Mouse (Mus musculus): ENCODE measurements around the gene Klhl9. TPM values are rescaled to one million over a fixed set of nuclear protein-coding genes. Genes with fewer than 3 reads are reported as not detected.
"Not testable (repeated sequence)": the region's sequence is repeated elsewhere in the genome, so short reads cannot be mapped to it uniquely, and the experiment has no call there.

The Klhl9 gene
- polyA plus RNA-seq (2015; fragmentation: Nextera tagmentation; extraction: Ambion mirVana), result 18.6 and 20.1 TPM in 2 replicates

- H3K27ac ChIP-seq (ENCODE audit: low read depth), result peak within 1 kb of the TSS; percentile 100
- peaks cover 19% of the 10 kb centered on the region for H3K4me1 ChIP-seq (ENCODE audit: insufficient read depth)
- ATAC-seq (peak; percentile 98), DNase-seq (peak; percentile 95)
- peak within 1 kb of the TSS; percentile 96 for H3K9ac ChIP-seq (replicated peaks)
- peaks cover 13% of the 10 kb centered on the region for H3K36me3 ChIP-seq (replicated peaks; ENCODE audit: insufficient read depth, low read length)
- peak within 1 kb of the TSS; percentile 89 for H3K4me3 ChIP-seq (ENCODE audit: low read depth, low read length)
- H3K9me3 ChIP-seq (ENCODE audit: low read length), result no peaks in the 10 kb centered on the region
- no peaks in the 10 kb centered on the region for H3K27me3 ChIP-seq (ENCODE audit: insufficient read depth, low read length)
- WGBS (ENCODE audit: insufficient replicate concordance), result under 1% methylated on average over 73 of the region's 82 CpGs
- H3K4me2 ChIP-seq (ENCODE audit: low read depth, low read length), result peak within 1 kb of the TSS; percentile 94
- no peak for TF ChIP-seq EP300 (IDR thresholded peaks at IDR 0.05; ENCODE audit: low read depth)
- no peak for TF ChIP-seq CTCF (IDR thresholded peaks at IDR 0.05; ENCODE audit: low read depth)
Observed at GRCm38 (mm10) chr4:88721791-88722721, at the start of gene Klhl9, which contains the start of gene Gm26566. Klhl9 (minus strand) TSS chr4:88722465. Gm26566 (plus strand) TSS chr4:88721805.

- not testable (repeated sequence) for ATAC-seq; H3K36me3 ChIP-seq (replicated peaks; ENCODE audit: insufficient read depth, low read length); H3K27me3 ChIP-seq (ENCODE audit: insufficient read depth, low read length); H3K4me1 ChIP-seq (ENCODE audit: insufficient read depth); H3K9me3 ChIP-seq (ENCODE audit: low read length)
- Histone ChIP-seq H3K4me2 (ENCODE audit: low read depth, low read length) (peak overlapping the region; percentile 51), H3K4me3 (ENCODE audit: low read depth, low read length) (peak overlapping the region; percentile 26; the same call in 1 of the 2 replicates), H3K27ac (ENCODE audit: low read depth) (peak overlapping the region; percentile 51; the same call in 1 of the 2 replicates), H3K9ac (replicated peaks) (peak overlapping the region; percentile 34; the same call in 1 of the 2 replicates)
- WGBS (ENCODE audit: insufficient replicate concordance), result 6% methylated on average over 20 of the region's 42 CpGs
- TF ChIP-seq CTCF (IDR thresholded peaks at IDR 0.05; ENCODE audit: low read depth), result peak; percentile 67
- DNase-seq, result peak; percentile 64
Observed at GRCm38 (mm10) chr4:88763384-88764018, 41.2 kb upstream of the Klhl9 start.

- 49% methylated on average over 8 of the region's 9 CpGs for WGBS (ENCODE audit: insufficient replicate concordance)
- not testable (repeated sequence) for H3K9me3 ChIP-seq (ENCODE audit: low read length); H3K27me3 ChIP-seq (ENCODE audit: insufficient read depth, low read length); DNase-seq; H3K9ac ChIP-seq (replicated peaks); ATAC-seq; H3K4me3 ChIP-seq (ENCODE audit: low read depth, low read length); H3K36me3 ChIP-seq (replicated peaks; ENCODE audit: insufficient read depth, low read length); H3K4me2 ChIP-seq (ENCODE audit: low read depth, low read length); H3K4me1 ChIP-seq (ENCODE audit: insufficient read depth); H3K27ac ChIP-seq (ENCODE audit: low read depth)
Observed at GRCm38 (mm10) chr4:88762341-88762740, 40.1 kb upstream of the Klhl9 start.

- 64% methylated on average over 6 of the region's 8 CpGs for WGBS (ENCODE audit: insufficient replicate concordance)
- ATAC-seq; H3K9ac ChIP-seq (replicated peaks); H3K27ac ChIP-seq (ENCODE audit: low read depth); DNase-seq; H3K36me3 ChIP-seq (replicated peaks; ENCODE audit: insufficient read depth, low read length); H3K4me2 ChIP-seq (ENCODE audit: low read depth, low read length); H3K9me3 ChIP-seq (ENCODE audit: low read length); H3K27me3 ChIP-seq (ENCODE audit: insufficient read depth, low read length); H3K4me1 ChIP-seq (ENCODE audit: insufficient read depth); H3K4me3 ChIP-seq (ENCODE audit: low read depth, low read length): not testable (repeated sequence)
Observed at GRCm38 (mm10) chr4:88761776-88762175, 39.5 kb upstream of the Klhl9 start.

- peak overlapping the region; percentile 57 for H3K4me2 ChIP-seq (ENCODE audit: low read depth, low read length)
- peak; percentile 69 for TF ChIP-seq CTCF (IDR thresholded peaks at IDR 0.05; ENCODE audit: low read depth)
- not testable (repeated sequence) for H3K9ac ChIP-seq (replicated peaks); H3K4me1 ChIP-seq (ENCODE audit: insufficient read depth); ATAC-seq; H3K27me3 ChIP-seq (ENCODE audit: insufficient read depth, low read length); H3K36me3 ChIP-seq (replicated peaks; ENCODE audit: insufficient read depth, low read length); H3K9me3 ChIP-seq (ENCODE audit: low read length)
- peak overlapping the region; percentile 39 for H3K4me3 ChIP-seq (ENCODE audit: low read depth, low read length)
- 0% methylated on average over 16 of the region's 28 CpGs for WGBS (ENCODE audit: insufficient replicate concordance)
- peak overlapping the region; percentile 66 for H3K27ac ChIP-seq (ENCODE audit: low read depth)
- peak; percentile 73 for DNase-seq
Observed at GRCm38 (mm10) chr4:88760431-88760830, 38.2 kb upstream of the Klhl9 start.

- Histone ChIP-seq H3K27ac (ENCODE audit: low read depth) (peak within 1 kb of the TSS; percentile 66), H3K4me2 (ENCODE audit: low read depth, low read length) (peak within 1 kb of the TSS; percentile 57), H3K4me3 (ENCODE audit: low read depth, low read length) (peak within 1 kb of the TSS; percentile 39)
- not testable (repeated sequence) for H3K36me3 ChIP-seq (replicated peaks; ENCODE audit: insufficient read depth, low read length); H3K27me3 ChIP-seq (ENCODE audit: insufficient read depth, low read length); H3K4me1 ChIP-seq (ENCODE audit: insufficient read depth); H3K9me3 ChIP-seq (ENCODE audit: low read length); ATAC-seq; DNase-seq; H3K9ac ChIP-seq (replicated peaks)
- WGBS (ENCODE audit: insufficient replicate concordance), result 22% methylated on average over 6 of the region's 14 CpGs
Observed at GRCm38 (mm10) chr4:88759610-88760268, 37.5 kb upstream of the Klhl9 start, which contains the start of gene Gm13283. Gm13283 (plus strand) TSS chr4:88760119.

- not testable (repeated sequence) for H3K4me2 ChIP-seq (ENCODE audit: low read depth, low read length); DNase-seq; H3K4me3 ChIP-seq (ENCODE audit: low read depth, low read length); ATAC-seq; H3K9me3 ChIP-seq (ENCODE audit: low read length); H3K4me1 ChIP-seq (ENCODE audit: insufficient read depth); H3K36me3 ChIP-seq (replicated peaks; ENCODE audit: insufficient read depth, low read length); H3K27ac ChIP-seq (ENCODE audit: low read depth); H3K27me3 ChIP-seq (ENCODE audit: insufficient read depth, low read length); H3K9ac ChIP-seq (replicated peaks)
- 73% methylated on average over 8 of the region's 9 CpGs for WGBS (ENCODE audit: insufficient replicate concordance)
Observed at GRCm38 (mm10) chr4:88758751-88759150, 36.5 kb upstream of the Klhl9 start.

Measured in liver, postnatal 0 days (tissue).